Mouse (Mus musculus): ENCODE data around the gene Plscr3. TPM values are rescaled to one million over a fixed set of nuclear protein-coding genes. Genes with fewer than 3 reads are reported as not detected.

Gene Plscr3
- 120 and 128 TPM in 2 replicates for polyA plus RNA-seq (2011; ENCODE audit: insufficient read length, low read depth, missing spikeins)

DNA sequence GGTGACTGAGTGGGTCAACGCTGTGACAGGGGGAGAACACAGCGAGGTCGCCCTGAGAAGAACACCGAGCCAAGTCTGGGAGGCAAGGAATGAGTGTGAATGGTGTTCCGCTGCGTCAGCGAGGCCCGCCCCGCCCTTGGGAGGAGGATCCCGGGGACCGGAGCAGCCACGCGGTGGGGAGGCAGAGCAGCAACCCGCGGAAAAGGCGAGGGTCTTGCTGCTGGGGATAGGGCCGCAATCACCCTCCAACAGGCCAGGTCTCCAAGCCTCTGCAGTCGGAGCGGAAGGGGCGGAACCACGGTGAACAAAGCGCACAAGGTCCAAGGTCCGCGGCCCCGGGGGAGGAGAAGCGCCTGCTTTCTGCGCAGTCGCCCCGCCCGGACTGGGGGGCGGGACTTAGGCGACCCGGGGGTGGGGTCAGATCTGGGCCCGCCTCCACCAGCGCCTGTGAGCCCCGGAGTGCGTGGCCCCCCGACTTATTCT lies at the start of gene Plscr3:
TSS of gene Plscr3 (plus strand) at position 179 of the 483 bp plus-strand sequence.
- Histone ChIP-seq H3K4me1 (ENCODE audit: control insufficient read depth, insufficient read depth, low read length) (peaks cover 5% of the 10 kb centered on the region), H3K27ac (ENCODE audit: insufficient read depth, low read length) (peak within 1 kb of the TSS; percentile 84), H3K4me3 (ENCODE audit: insufficient read depth, low read length) (peak within 1 kb of the TSS; percentile 80)
- TF ChIP-seq POLR2A (IDR thresholded peaks at IDR 0.05; ENCODE audit: low read depth, low read length) (peak; percentile 95), CTCF (IDR thresholded peaks at IDR 0.05; ENCODE audit: borderline replicate concordance, insufficient read depth, low read length) (no peak)

DNA sequence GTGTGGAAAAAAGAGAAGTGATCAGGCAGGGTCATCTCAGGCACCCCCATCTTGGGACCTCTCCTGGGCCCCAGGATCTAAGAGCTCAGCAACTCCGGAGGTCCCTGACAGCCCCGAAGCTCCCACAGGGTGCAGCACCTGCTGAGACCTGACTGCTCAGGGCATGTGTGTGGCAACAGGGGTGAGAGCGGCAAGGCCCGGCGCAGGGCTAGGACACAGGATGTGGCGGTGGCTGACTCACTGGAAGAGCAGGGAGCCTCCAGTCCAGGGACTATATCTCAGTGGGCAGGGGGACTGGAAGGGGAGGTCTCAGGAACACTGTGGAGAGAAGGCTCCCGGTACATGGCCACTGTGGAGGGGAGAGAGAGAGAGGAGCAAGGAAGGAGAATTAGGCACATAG lies 48.3 kb upstream of the Plscr3 start:
- H3K4me1 ChIP-seq (ENCODE audit: control insufficient read depth, insufficient read depth, low read length), result peaks cover 5% of the 10 kb centered on the region
- no peak for TF ChIP-seq POLR2A (IDR thresholded peaks at IDR 0.05; ENCODE audit: low read depth, low read length)
- TF ChIP-seq CTCF (IDR thresholded peaks at IDR 0.05; ENCODE audit: borderline replicate concordance, insufficient read depth, low read length), result no peak

DNA sequence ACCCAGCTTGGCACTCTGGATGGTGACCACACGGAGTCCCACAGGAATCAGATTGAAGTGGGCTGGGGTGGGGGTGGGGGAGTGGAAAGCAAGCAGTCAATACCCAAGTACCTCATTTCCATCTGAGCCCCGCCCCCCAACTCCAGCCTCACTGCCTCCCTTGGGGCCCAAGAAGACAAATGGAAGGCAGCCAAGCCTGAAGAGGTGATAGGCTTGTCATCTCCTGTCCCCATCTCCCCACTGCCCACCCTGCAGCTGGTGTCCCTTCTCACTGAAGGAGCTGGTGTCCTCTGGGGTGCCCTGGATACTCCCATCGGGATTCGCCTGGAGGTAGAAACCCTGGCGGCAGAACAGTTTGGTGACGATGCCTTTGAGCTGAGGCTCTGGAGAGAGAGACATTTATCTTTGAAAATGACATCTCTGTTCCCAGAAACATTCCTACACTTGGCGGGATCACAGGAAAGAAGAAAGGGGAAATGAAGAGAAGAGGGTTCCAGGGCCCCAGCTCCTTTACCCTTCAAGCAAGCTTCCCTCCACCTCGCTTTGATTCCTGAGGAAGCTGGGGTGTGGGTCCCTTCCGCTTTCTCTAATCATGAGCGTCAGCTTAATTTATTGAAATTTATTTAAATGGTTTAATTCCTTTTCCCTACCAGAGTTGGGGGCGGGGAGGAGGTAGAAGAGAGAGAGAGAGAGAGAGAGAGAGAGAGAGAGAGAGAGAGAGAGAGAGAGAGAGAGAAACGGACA lies 46.6 kb upstream of the Plscr3 start:
- TF ChIP-seq CTCF (IDR thresholded peaks at IDR 0.05; ENCODE audit: borderline replicate concordance, insufficient read depth, low read length) (no peak), POLR2A (IDR thresholded peaks at IDR 0.05; ENCODE audit: low read depth, low read length) (no peak)
- no peak overlapping the region for H3K27ac ChIP-seq (ENCODE audit: insufficient read depth, low read length)
- peaks cover 7% of the 10 kb centered on the region for H3K4me1 ChIP-seq (ENCODE audit: control insufficient read depth, insufficient read depth, low read length)
- no peak overlapping the region for H3K4me3 ChIP-seq (ENCODE audit: insufficient read depth, low read length)

More for the DNA sequence above, 48.3 kb upstream of the Plscr3 start:
- no peak overlapping the region for H3K4me3 ChIP-seq (ENCODE audit: insufficient read depth, low read length)
- H3K27ac ChIP-seq (ENCODE audit: insufficient read depth, low read length), result no peak overlapping the region

- TF ChIP-seq POLR2A (IDR thresholded peaks at IDR 0.05; ENCODE audit: low read depth, low read length), result no peak
- TF ChIP-seq CTCF (IDR thresholded peaks at IDR 0.05; ENCODE audit: borderline replicate concordance, insufficient read depth, low read length), result no peak
- Histone ChIP-seq H3K4me3 (ENCODE audit: insufficient read depth, low read length) (no peak overlapping the region), H3K4me1 (ENCODE audit: control insufficient read depth, insufficient read depth, low read length) (peaks cover 7% of the 10 kb centered on the region), H3K27ac (ENCODE audit: insufficient read depth, low read length) (no peak overlapping the region)
Observed at GRCm38 (mm10) chr11:69800138-69800391, 46.1 kb upstream of the Plscr3 start.

DNA sequence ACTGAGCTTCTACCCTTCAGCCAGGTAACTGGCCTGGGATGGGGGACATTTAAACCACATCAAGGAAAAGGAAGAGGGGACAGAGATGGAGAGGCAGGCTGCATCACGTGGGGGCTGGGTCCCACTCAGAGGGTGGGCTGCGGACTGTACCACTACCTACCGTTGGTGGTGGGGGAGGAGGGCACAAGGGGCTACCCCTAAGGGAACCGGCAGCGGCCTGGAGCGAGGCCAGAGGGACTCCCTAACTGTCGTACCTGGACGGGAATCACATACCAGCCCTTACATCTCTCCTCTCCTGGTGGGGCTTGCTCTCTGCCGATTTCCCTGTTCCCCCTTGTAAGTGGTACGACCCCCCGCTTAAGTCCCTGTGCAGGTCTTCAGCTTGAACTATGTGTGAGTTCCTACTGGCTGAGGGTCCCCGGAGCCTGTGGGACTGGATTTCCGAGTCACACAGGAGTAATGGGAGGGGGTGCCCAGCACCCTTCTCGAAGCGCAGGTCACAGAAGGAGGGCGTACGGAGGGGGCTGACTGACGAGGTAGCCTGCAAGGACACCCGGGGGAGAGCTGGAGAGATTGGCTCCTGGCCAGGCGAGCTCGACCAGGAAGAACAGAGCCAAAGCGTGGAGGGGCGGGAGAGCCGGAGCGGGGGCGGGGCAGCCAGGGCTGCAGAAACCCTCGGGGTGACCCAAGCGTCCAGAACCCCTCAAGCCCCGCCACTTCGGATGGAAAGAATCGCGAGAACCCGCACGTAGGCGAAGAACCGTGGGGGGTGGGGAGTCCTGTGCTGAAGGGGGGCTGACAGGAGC lies 45.6 kb upstream of the Plscr3 start:
- no peak for TF ChIP-seq POLR2A (IDR thresholded peaks at IDR 0.05; ENCODE audit: low read depth, low read length)
- TF ChIP-seq CTCF (IDR thresholded peaks at IDR 0.05; ENCODE audit: borderline replicate concordance, insufficient read depth, low read length), result no peak
- H3K4me3 ChIP-seq (ENCODE audit: insufficient read depth, low read length), result 0 out of 2 replicates have a peak overlapping the region, but pooled peaks have one; percentile 2

DNA sequence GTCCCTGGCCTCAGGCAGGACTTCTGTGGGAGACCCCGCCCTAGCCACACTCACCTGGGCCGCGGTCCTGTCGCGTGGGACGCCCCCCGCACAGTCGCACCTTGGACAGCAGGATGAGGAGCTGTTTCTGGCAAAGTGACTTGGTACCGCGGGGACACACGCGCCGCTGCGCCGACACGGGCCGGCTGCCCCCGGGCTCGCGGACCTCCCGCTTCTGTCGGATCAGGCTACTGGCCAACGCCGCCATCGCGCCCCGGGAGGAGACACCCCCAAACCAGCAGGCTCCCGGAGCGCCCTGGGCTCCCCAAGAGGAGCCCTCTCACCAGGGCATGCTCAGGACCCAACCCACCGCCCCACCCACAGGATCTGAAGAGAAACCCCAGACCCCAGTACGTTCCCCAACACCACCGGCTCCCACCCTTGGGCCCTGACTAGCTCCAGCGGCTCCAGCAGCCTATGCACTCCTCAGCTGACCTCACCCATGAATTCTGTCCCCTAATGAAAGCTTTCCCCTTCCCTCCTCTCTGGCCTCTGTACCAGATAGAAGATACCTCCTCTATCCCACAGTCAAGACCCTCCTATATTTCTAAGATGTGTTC lies 44.7 kb upstream of the Plscr3 start, which contains the start of gene Fgf11:
TSS of gene Fgf11 (minus strand) at position 479 of the 599 bp plus-strand sequence.
- no peak for TF ChIP-seq CTCF (IDR thresholded peaks at IDR 0.05; ENCODE audit: borderline replicate concordance, insufficient read depth, low read length)
- TF ChIP-seq POLR2A (IDR thresholded peaks at IDR 0.05; ENCODE audit: low read depth, low read length), result no peak
- peak within 1 kb of the TSS; percentile 42 for H3K4me3 ChIP-seq (ENCODE audit: insufficient read depth, low read length)
- peaks cover 7% of the 10 kb centered on the region for H3K4me1 ChIP-seq (ENCODE audit: control insufficient read depth, insufficient read depth, low read length)
- H3K27ac ChIP-seq (ENCODE audit: insufficient read depth, low read length), result no peak within 1 kb of the TSS

More for the DNA sequence above, 45.6 kb upstream of the Plscr3 start:
- H3K4me1 ChIP-seq (ENCODE audit: control insufficient read depth, insufficient read depth, low read length), result peaks cover 7% of the 10 kb centered on the region
- no peak overlapping the region for H3K27ac ChIP-seq (ENCODE audit: insufficient read depth, low read length)

DNA sequence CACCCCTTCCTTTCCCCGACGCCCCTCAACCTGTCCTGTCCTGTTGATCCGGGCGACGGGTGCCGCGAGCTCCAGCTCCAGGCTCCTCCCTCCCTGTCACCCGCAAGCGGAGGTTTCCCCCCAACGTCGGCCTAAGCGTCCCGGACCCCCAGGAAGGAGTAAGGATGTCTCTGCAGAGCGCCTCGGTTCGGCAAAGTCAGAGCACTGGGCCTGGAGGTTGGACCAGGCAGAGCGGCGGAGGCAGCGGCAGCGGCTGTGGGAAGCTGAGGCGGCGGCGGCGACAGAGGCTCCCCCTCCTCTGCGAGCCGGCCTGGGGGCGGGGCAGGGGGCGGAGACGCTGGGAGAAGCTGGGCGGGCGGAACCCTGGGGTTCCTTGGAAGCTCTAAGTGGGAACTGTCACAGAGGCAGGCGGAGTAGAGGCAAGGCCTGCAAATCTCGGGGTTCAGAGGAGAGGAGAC lies 43.5 kb upstream of the Plscr3 start:
- TF ChIP-seq CTCF (IDR thresholded peaks at IDR 0.05; ENCODE audit: borderline replicate concordance, insufficient read depth, low read length) (no peak), POLR2A (IDR thresholded peaks at IDR 0.05; ENCODE audit: low read depth, low read length) (peak; percentile 64; the same call in 1 of the 2 replicates)
- peaks cover 7% of the 10 kb centered on the region for H3K4me1 ChIP-seq (ENCODE audit: control insufficient read depth, insufficient read depth, low read length)
- H3K27ac ChIP-seq (ENCODE audit: insufficient read depth, low read length), result no peak overlapping the region
- peak overlapping the region; percentile 42 for H3K4me3 ChIP-seq (ENCODE audit: insufficient read depth, low read length)

- H3K27ac ChIP-seq (ENCODE audit: insufficient read depth, low read length), result no peak overlapping the region
- H3K4me1 ChIP-seq (ENCODE audit: control insufficient read depth, insufficient read depth, low read length), result peaks cover 7% of the 10 kb centered on the region
Observed at GRCm38 (mm10) chr11:69803328-69803727, 42.8 kb upstream of the Plscr3 start.

More at GRCm38 (mm10) chr11:69803328-69803727, 42.8 kb upstream of the Plscr3 start:
- peak overlapping the region; percentile 12; the same call in 1 of the 2 replicates for H3K4me3 ChIP-seq (ENCODE audit: insufficient read depth, low read length)
- TF ChIP-seq POLR2A (IDR thresholded peaks at IDR 0.05; ENCODE audit: low read depth, low read length) (no peak; the same call in 1 of the 2 replicates), CTCF (IDR thresholded peaks at IDR 0.05; ENCODE audit: borderline replicate concordance, insufficient read depth, low read length) (no peak)

All from embryonic fibroblast, embryonic 13.5 days (primary cell).